ENCODE assay signal across 8 mouse cellular contexts in the genomic region with DNA sequence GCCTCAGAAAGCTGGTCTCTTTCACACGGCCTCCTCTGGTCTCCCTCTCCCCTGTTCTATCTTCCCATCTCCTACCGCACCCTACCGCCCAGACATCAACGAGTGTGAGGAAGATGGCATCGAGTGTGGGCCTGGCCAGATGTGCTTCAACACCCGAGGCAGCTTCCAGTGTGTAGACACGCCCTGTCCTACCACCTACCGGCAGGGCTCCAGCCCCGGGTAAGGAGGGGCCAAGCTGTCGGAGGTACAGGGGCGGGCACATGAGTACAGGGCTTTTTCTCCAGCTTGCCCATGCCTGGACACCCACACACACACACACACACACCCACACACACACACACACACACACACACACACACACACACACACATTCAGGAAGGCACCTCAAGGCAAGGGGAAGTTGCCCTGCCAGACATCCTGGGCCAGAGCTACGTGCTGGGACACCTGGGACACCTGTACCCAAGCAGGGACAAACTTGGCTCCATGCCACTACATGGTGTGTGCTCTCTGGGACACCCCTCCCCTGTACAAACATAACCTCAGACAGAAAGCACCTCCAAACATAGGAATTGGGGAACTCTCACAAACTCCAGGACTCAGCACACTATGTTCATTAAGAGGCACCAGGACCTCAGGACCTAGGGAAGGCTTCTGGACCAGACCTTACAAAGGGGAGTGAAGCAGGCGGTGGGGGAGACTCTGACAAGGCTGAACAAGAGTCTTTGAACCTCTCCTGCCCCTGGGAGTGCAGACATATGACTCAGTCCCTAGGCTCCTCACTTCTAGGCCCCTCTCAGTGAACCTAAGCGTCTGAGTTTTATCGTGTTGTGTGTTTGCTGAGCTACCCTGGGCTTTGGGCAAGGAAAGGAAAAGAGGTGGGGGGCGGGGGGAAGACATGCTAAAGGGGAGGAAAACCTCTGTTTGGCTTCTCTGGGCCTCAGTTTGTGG. TPM values are rescaled to one million over a fixed set of nuclear protein-coding genes. Genes with fewer than 3 reads are reported as not detected.
DNase-seq lines count a peak whose midpoint lies in the region; ATAC-seq and TF ChIP-seq lines count a peak whose summit lies in the region.

No protein-coding gene starts in this region.

- no peaks in the 10 kb centered on the region for H3K36me3 ChIP-seq in lung, embryonic 15.5 days
- no peaks in the 10 kb centered on the region for H3K36me3 ChIP-seq in embryonic facial prominence, embryonic 14.5 days (ENCODE audit: control insufficient read depth, insufficient read depth, low read length)
- no peaks in the 10 kb centered on the region for H3K36me3 ChIP-seq in kidney, postnatal 0 days (ENCODE audit: insufficient read depth, low read length)
- H3K36me3 ChIP-seq in neural tube, embryonic 14.5 days (ENCODE audit: control insufficient read depth, insufficient read depth, low read length) = no peaks in the 10 kb centered on the region

- H3K27ac ChIP-seq in lung, embryonic 15.5 days = peak overlapping the region; percentile 92
- no peak overlapping the region for H3K27ac ChIP-seq in embryonic facial prominence, embryonic 14.5 days (replicated peaks; ENCODE audit: low read depth, low read length)
- peak overlapping the region; percentile 61 for H3K27ac ChIP-seq in kidney, postnatal 0 days
- no peak overlapping the region for H3K27ac ChIP-seq in neural tube, embryonic 14.5 days (ENCODE audit: low read depth, low read length)

- whole genome bisulfite sequencing in lung, embryonic 15.5 days = 23% methylated on average over 16 of the region's 16 CpGs
- WGBS in embryonic facial prominence, embryonic 14.5 days = 39% methylated on average over 16 of the region's 16 CpGs
- 45% methylated on average over 16 of the region's 16 CpGs for WGBS in kidney, postnatal 0 days
- 41% methylated on average over 16 of the region's 16 CpGs for WGBS in neural tube, embryonic 14.5 days

- peak; percentile 68 for ATAC-seq in lung, embryonic 15.5 days (ENCODE audit: borderline replicate concordance, extremely low read depth, low FRiP score, low TSS enrichment)
- ATAC-seq in embryonic facial prominence, embryonic 14.5 days (ENCODE audit: low read depth) = no peak
- ATAC-seq in kidney, postnatal 0 days (replicated peaks; ENCODE audit: low FRiP score, low read depth) = peak; percentile 79
- no peak for ATAC-seq in neural tube, embryonic 14.5 days (ENCODE audit: low read depth)
- no peak for ATAC-seq in megakaryocyte, adult 5-6 weeks (ENCODE audit: poor library complexity, severe bottlenecking)

- peaks cover 44% of the 10 kb centered on the region for H3K4me1 ChIP-seq in lung, embryonic 15.5 days
- peaks cover 15% of the 10 kb centered on the region for H3K4me1 ChIP-seq in embryonic facial prominence, embryonic 14.5 days (ENCODE audit: control insufficient read depth, insufficient read depth, low read length)
- H3K4me1 ChIP-seq in kidney, postnatal 0 days (replicated peaks; ENCODE audit: insufficient read depth, low read length) = peaks cover 5% of the 10 kb centered on the region; the same call in 1 of the 2 replicates
- H3K4me1 ChIP-seq in neural tube, embryonic 14.5 days (ENCODE audit: control insufficient read depth, insufficient read depth, low read length) = no peaks in the 10 kb centered on the region; the same call in 1 of the 2 replicates

- no peak overlapping the region for H3K9ac ChIP-seq in lung, embryonic 15.5 days
- H3K9ac ChIP-seq in embryonic facial prominence, embryonic 14.5 days (ENCODE audit: low read depth, low read length) = 0 out of 2 replicates have a peak overlapping the region, but pooled peaks have one; percentile 64
- H3K9ac ChIP-seq in kidney, postnatal 0 days (ENCODE audit: low read depth, low read length) = no peak overlapping the region
- H3K9ac ChIP-seq in neural tube, embryonic 14.5 days (replicated peaks; ENCODE audit: low read depth, low read length) = no peak overlapping the region

- H3K9me3 ChIP-seq in lung, embryonic 15.5 days = no peaks in the 10 kb centered on the region
- no peaks in the 10 kb centered on the region for H3K9me3 ChIP-seq in embryonic facial prominence, embryonic 14.5 days (ENCODE audit: control insufficient read depth, low read length)
- H3K9me3 ChIP-seq in kidney, postnatal 0 days (replicated peaks; ENCODE audit: low read length) = no peaks in the 10 kb centered on the region
- no peaks in the 10 kb centered on the region for H3K9me3 ChIP-seq in neural tube, embryonic 14.5 days (ENCODE audit: control insufficient read depth, low read length)

- H3K27me3 ChIP-seq in lung, embryonic 15.5 days = peaks cover 31% of the 10 kb centered on the region
- H3K27me3 ChIP-seq in embryonic facial prominence, embryonic 14.5 days (replicated peaks; ENCODE audit: control insufficient read depth, insufficient read depth, low read length) = peaks cover 29% of the 10 kb centered on the region
- no peaks in the 10 kb centered on the region for H3K27me3 ChIP-seq in kidney, postnatal 0 days (ENCODE audit: insufficient read depth, low read length)
- H3K27me3 ChIP-seq in neural tube, embryonic 14.5 days (ENCODE audit: control insufficient read depth, insufficient read depth, low read length) = peaks cover 20% of the 10 kb centered on the region

- no peak for DNase-seq in lung, postnatal 10 days
- no peak for DNase-seq in embryonic facial prominence, embryonic 14.5 days (ENCODE audit: low spot score)
- no peak for DNase-seq in kidney, postnatal 0 days (ENCODE audit: low spot score)
- no peak for DNase-seq in Muller cell, postnatal 12 days (ENCODE audit: inconsistent ontology term)
- no peak for DNase-seq in cerebellum, postnatal 25 days

- H3K4me3 ChIP-seq in lung, embryonic 15.5 days = peak overlapping the region; percentile 42
- peak overlapping the region; percentile 44; the same call in 1 of the 2 replicates for H3K4me3 ChIP-seq in embryonic facial prominence, embryonic 14.5 days (ENCODE audit: low read depth, low read length)
- no peak overlapping the region for H3K4me3 ChIP-seq in kidney, postnatal 0 days (replicated peaks; ENCODE audit: low read depth, low read length)
- H3K4me3 ChIP-seq in neural tube, embryonic 14.5 days (ENCODE audit: low read depth, low read length) = no peak overlapping the region

- peak overlapping the region; percentile 89 for H3K4me2 ChIP-seq in lung, embryonic 15.5 days
- H3K4me2 ChIP-seq in embryonic facial prominence, embryonic 14.5 days (ENCODE audit: low read depth, low read length) = peak overlapping the region; percentile 82
- peak overlapping the region; percentile 58 for H3K4me2 ChIP-seq in kidney, postnatal 0 days (ENCODE audit: low read length)
- peak overlapping the region; percentile 63; the same call in 1 of the 2 replicates for H3K4me2 ChIP-seq in neural tube, embryonic 14.5 days (ENCODE audit: low read depth, low read length)

- no peak for TF ChIP-seq CTCF in kidney, postnatal 0 days (IDR thresholded peaks at IDR 0.05; ENCODE audit: low read depth)

RNA-seq across cellular contexts. Expression of a gene that starts 10.7 kb away (rescaled TPM):
- 30.3 and 37.2 TPM in 2 replicates for polyA plus RNA-seq in lung, embryonic 15.5 days (2015; fragmentation: Nextera tagmentation; extraction: Ambion mirVana)
- polyA plus RNA-seq in embryonic facial prominence, embryonic 14.5 days (2014; fragmentation: Nextera tagmentation; extraction: Ambion mirVana) = 24.1 and 25.4 TPM in 2 replicates
- polyA plus RNA-seq in kidney, postnatal 0 days (2015; fragmentation: Nextera tagmentation; extraction: Ambion mirVana) = 319 and 427 TPM in 2 replicates
- 6.8 and 7.3 TPM in 2 replicates for polyA plus RNA-seq in neural tube, embryonic 14.5 days (2014; fragmentation: Nextera tagmentation; extraction: Ambion mirVana)
- 137 and 147 TPM in 2 replicates for total RNA-seq in megakaryocyte, adult 5-6 weeks (2015)
- total RNA-seq in megakaryocyte, adult 5-6 weeks (2017) = 184 and 194 TPM in 2 replicates

Comparison
In these comparisons a context has a peak if more than half of its experiments do, and no peak if none do; other contexts are left out.
1. ATAC-seq: peak in lung, embryonic 15.5 days (single experiment) and kidney, postnatal 0 days (single experiment); none in embryonic facial prominence, embryonic 14.5 days (single experiment), neural tube, embryonic 14.5 days (single experiment) and megakaryocyte, adult 5-6 weeks (single experiment).
2. H3K27ac ChIP-seq: peak in lung, embryonic 15.5 days (single experiment) and kidney, postnatal 0 days (single experiment); none in embryonic facial prominence, embryonic 14.5 days (single experiment) and neural tube, embryonic 14.5 days (single experiment).
3. H3K4me3 ChIP-seq: peak in lung, embryonic 15.5 days (single experiment) and embryonic facial prominence, embryonic 14.5 days (single experiment); none in kidney, postnatal 0 days (single experiment) and neural tube, embryonic 14.5 days (single experiment).
4. Peak in every context shown above with its lines, with median percentiles within 50 percentile points of each other: H3K4me2 ChIP-seq.